22 mouse cellular contexts compared by ENCODE assay signal in the genomic region with DNA sequence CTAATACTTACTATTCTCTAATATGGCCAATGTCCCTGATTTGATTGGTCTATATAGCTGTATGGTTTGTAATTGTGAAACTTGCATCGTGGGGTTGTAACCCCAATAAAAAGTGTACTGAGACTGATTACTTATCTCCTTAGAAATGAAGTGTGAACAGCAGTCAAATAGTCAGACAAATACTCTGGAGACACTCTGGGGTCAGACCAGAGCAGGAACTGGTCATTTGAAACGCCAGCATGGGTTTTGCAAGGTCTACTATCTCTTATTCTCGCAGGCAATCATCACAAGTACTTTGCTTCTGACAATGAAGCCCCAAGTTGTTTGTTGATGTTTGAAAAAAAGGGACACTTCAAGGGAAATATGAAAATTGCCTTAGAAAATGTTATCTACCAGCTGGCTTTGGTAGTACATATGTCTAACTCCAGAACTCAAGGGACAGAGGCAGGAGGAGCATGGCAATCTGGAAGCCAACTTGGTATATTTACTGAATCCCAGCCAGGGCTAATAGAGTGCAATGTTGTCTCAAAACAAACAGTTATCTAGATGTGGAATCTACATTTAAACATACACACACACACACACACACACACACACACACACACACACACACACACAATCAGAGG.
DNase-seq lines count a peak whose midpoint lies in the region; ATAC-seq and TF ChIP-seq lines count a peak whose summit lies in the region.
"Had no signal": no experiment of that assay in that cellular context is flagged by ENCODE, and none has a peak within 500 bp of the region (broad histone marks: within the 10 kb centered on the region; RNA-seq: fewer than 3 reads in every experiment).

No protein-coding gene starts in this region.

- TF ChIP-seq EP300 in lung, postnatal 0 days (IDR thresholded peaks at IDR 0.05) = no peak

- no peak for TF ChIP-seq CTCF in lung, embryonic 14.5 days (IDR thresholded peaks at IDR 0.05; ENCODE audit: low read depth)
- no peak for TF ChIP-seq CTCF in lung, postnatal 0 days (IDR thresholded peaks at IDR 0.05)
- no peak for TF ChIP-seq CTCF in lung, adult 2 months (IDR thresholded peaks at IDR 0.05; ENCODE audit: insufficient read depth, low read length)

- H3K4me3 ChIP-seq in lung, embryonic 14.5 days (ENCODE audit: low read depth, low read length) = no peak overlapping the region
- no peak overlapping the region for H3K4me3 ChIP-seq in lung, embryonic 15.5 days
- no peak overlapping the region for H3K4me3 ChIP-seq in lung, embryonic 16.5 days (ENCODE audit: low read length)
- H3K4me3 ChIP-seq in lung, postnatal 0 days (ENCODE audit: low read depth, low read length) = no peak overlapping the region
- H3K4me3 ChIP-seq in lung, adult 2 months (replicated peaks; ENCODE audit: extremely low read depth, low read depth, low read length) = no peak overlapping the region

- TF ChIP-seq POLR2A in lung, adult 2 months (IDR thresholded peaks at IDR 0.05; ENCODE audit: borderline replicate concordance, extremely low read depth, low read depth, low read length) = no peak

- H3K27ac ChIP-seq in lung, embryonic 14.5 days (ENCODE audit: low read depth) = no peak overlapping the region
- no peak overlapping the region for H3K27ac ChIP-seq in lung, embryonic 15.5 days
- H3K27ac ChIP-seq in lung, embryonic 16.5 days (ENCODE audit: low read length) = no peak overlapping the region
- H3K27ac ChIP-seq in lung, postnatal 0 days (ENCODE audit: low read length) = no peak overlapping the region

- H3K27me3 ChIP-seq in lung, embryonic 14.5 days (ENCODE audit: insufficient read depth, low read length) = no peaks in the 10 kb centered on the region
- H3K27me3 ChIP-seq in lung, embryonic 15.5 days = no peaks in the 10 kb centered on the region
- no peaks in the 10 kb centered on the region for H3K27me3 ChIP-seq in lung, embryonic 16.5 days (ENCODE audit: control insufficient read depth, insufficient read depth, low read depth, low read length)
- H3K27me3 ChIP-seq in lung, postnatal 0 days (replicated peaks; ENCODE audit: insufficient read depth, low read length) = no peaks in the 10 kb centered on the region
- H3K27me3 ChIP-seq: CH12.LX had no signal

- no peak overlapping the region for H3K4me2 ChIP-seq in lung, embryonic 14.5 days
- H3K4me2 ChIP-seq in lung, embryonic 15.5 days = no peak overlapping the region
- no peak overlapping the region for H3K4me2 ChIP-seq in lung, embryonic 16.5 days (ENCODE audit: low read depth, low read length)
- H3K4me2 ChIP-seq in lung, postnatal 0 days (replicated peaks; ENCODE audit: low read depth, low read length) = no peak overlapping the region

- DNase-seq in lung, embryonic 14.5 days = peak; percentile 56
- no peak for DNase-seq in lung, postnatal 36 days
- DNase-seq in lung, adult 18-20 months = no peak
- DNase-seq in lung, postnatal 10 days = no peak
- peak; percentile 34 for DNase-seq in lung, postnatal 0 days (ENCODE audit: low spot score)
- no peak for DNase-seq in lung, adult 2 months
- DNase-seq: adrenal gland, adult 2 months; adrenal gland, adult 8-10 months; adrenal gland, postnatal 10 days; adrenal gland, postnatal 14 days; adrenal gland, postnatal 25 days; adrenal gland, postnatal 36 days; B cell, adult 2 months; cerebellum, adult 11 months; cerebellum, adult 11-12 months had no signal

- H3K9me3 ChIP-seq in lung, embryonic 14.5 days (ENCODE audit: low read depth, low read length) = no peaks in the 10 kb centered on the region
- H3K9me3 ChIP-seq in lung, embryonic 15.5 days = no peaks in the 10 kb centered on the region
- H3K9me3 ChIP-seq in lung, embryonic 16.5 days (ENCODE audit: control insufficient read depth, low read length) = no peaks in the 10 kb centered on the region
- no peaks in the 10 kb centered on the region for H3K9me3 ChIP-seq in lung, postnatal 0 days (ENCODE audit: low read length)
- H3K9me3 ChIP-seq: G1E had no signal

- H3K4me1 ChIP-seq in lung, embryonic 14.5 days (ENCODE audit: insufficient read depth) = 0 out of 2 replicates have a peak, but pooled peaks cover 2% of the 10 kb centered on the region
- no peaks in the 10 kb centered on the region for H3K4me1 ChIP-seq in lung, embryonic 15.5 days
- H3K4me1 ChIP-seq in lung, embryonic 16.5 days (replicated peaks; ENCODE audit: control insufficient read depth, insufficient read depth, low read length) = no peaks in the 10 kb centered on the region
- no peaks in the 10 kb centered on the region for H3K4me1 ChIP-seq in lung, postnatal 0 days (ENCODE audit: insufficient read depth, low read depth, low read length)
- H3K4me1 ChIP-seq in lung, adult 2 months (ENCODE audit: control insufficient read depth, insufficient read depth, low read length) = no peaks in the 10 kb centered on the region

- WGBS in lung, embryonic 14.5 days = 27% methylated on average over 3 of the region's 3 CpGs
- 22% methylated on average over 3 of the region's 3 CpGs for WGBS in lung, embryonic 15.5 days
- 25% methylated on average over 3 of the region's 3 CpGs for WGBS in lung, embryonic 16.5 days
- 20% methylated on average over 3 of the region's 3 CpGs for WGBS in lung, postnatal 0 days
- 31% methylated on average over 3 of the region's 3 CpGs for WGBS in lung, adult 2 months

- peak; percentile 80 for ATAC-seq in lung, embryonic 14.5 days (ENCODE audit: insufficient read depth)
- ATAC-seq in lung, embryonic 15.5 days (ENCODE audit: borderline replicate concordance, extremely low read depth, low FRiP score, low TSS enrichment) = peak; percentile 83; the same call in 1 of the 2 replicates
- ATAC-seq in lung, embryonic 16.5 days (ENCODE audit: low read depth) = peak; percentile 85
- peak; percentile 58 for ATAC-seq in lung, postnatal 0 days
- ATAC-seq: activated CD4-positive, CD25-positive, alpha-beta regulatory T cell, adult 4 months; CD4-positive, CD25-positive, alpha-beta regulatory T cell, adult 4 months; Patski had no signal

- no peak overlapping the region for H3K9ac ChIP-seq in lung, embryonic 14.5 days
- H3K9ac ChIP-seq in lung, embryonic 15.5 days = no peak overlapping the region
- no peak overlapping the region for H3K9ac ChIP-seq in lung, embryonic 16.5 days (ENCODE audit: low read length)
- no peak overlapping the region for H3K9ac ChIP-seq in lung, postnatal 0 days (replicated peaks; ENCODE audit: low read depth)

- no peaks in the 10 kb centered on the region for H3K36me3 ChIP-seq in lung, embryonic 14.5 days (ENCODE audit: insufficient read depth)
- no peaks in the 10 kb centered on the region for H3K36me3 ChIP-seq in lung, embryonic 15.5 days
- no peaks in the 10 kb centered on the region for H3K36me3 ChIP-seq in lung, embryonic 16.5 days (ENCODE audit: control insufficient read depth, insufficient read depth, low read length)
- no peaks in the 10 kb centered on the region for H3K36me3 ChIP-seq in lung, postnatal 0 days (ENCODE audit: insufficient read depth, low read length)
- H3K36me3 ChIP-seq: G1E had no signal

Comparison
In these comparisons a context has a peak if more than half of its experiments do, and no peak if none do; other contexts are left out.
1. DNase-seq: peak in lung, embryonic 14.5 days (single experiment) and lung, postnatal 0 days (single experiment); none in lung, postnatal 36 days (single experiment), lung, adult 18-20 months (0 of 2), lung, postnatal 10 days (single experiment) and lung, adult 2 months (single experiment).
2. Peak in every context shown above with its lines, with median percentiles within 50 percentile points of each other: ATAC-seq.